Mouse (Mus musculus): ENCODE measurements around the gene Akap9. TPM values are rescaled to one million over a fixed set of nuclear protein-coding genes. Genes with fewer than 3 reads are reported as not detected.
A peak's percentile ranks its signal among the peaks of the same experiment; 100 is the strongest.
"Not testable (repeated sequence)": the region's sequence is repeated elsewhere in the genome, so short reads cannot be mapped to it uniquely, and the experiment has no call there.

Gene Akap9
- total and polyA plus RNA-seq, 2 experiments from 2014 or later = 41.6 to 225 TPM

- ATAC-seq (no peak), DNase-seq (ENCODE audit: low spot score) (no peak)
- H3K36me3 ChIP-seq (ENCODE audit: insufficient read depth, low read length) = peaks cover 7% of the 10 kb centered on the region; the same call in 1 of the 2 replicates
- no peak for TF ChIP-seq CTCF (IDR thresholded peaks at IDR 0.05; ENCODE audit: low read depth)
- no peak overlapping the region for H3K9ac ChIP-seq (replicated peaks; ENCODE audit: low read length)
- no peaks in the 10 kb centered on the region for H3K27me3 ChIP-seq (ENCODE audit: insufficient read depth, low read length)
- no peaks in the 10 kb centered on the region for H3K9me3 ChIP-seq (ENCODE audit: low read length)
- no peaks in the 10 kb centered on the region for H3K4me1 ChIP-seq (ENCODE audit: insufficient read depth, low read length)
- WGBS = 91% methylated on average over 4 of the region's 4 CpGs
- H3K27ac ChIP-seq = no peak overlapping the region
- H3K4me2 ChIP-seq (ENCODE audit: low read depth, low read length) = no peak overlapping the region
- H3K4me3 ChIP-seq (ENCODE audit: low read length) = no peak overlapping the region
Observed at GRCm38 (mm10) chr5:4019377-4019776, 91.5 kb downstream of the Akap9 start.

GRCm38 (mm10) chr5:4020018-4020417, 92.2 kb downstream of the Akap9 start:
- peaks cover 7% of the 10 kb centered on the region; the same call in 1 of the 2 replicates for H3K36me3 ChIP-seq (ENCODE audit: insufficient read depth, low read length)
- H3K27me3 ChIP-seq (ENCODE audit: insufficient read depth, low read length) = no peaks in the 10 kb centered on the region
- no peak for ATAC-seq
- no peaks in the 10 kb centered on the region for H3K9me3 ChIP-seq (ENCODE audit: low read length)
- no peak for TF ChIP-seq CTCF (IDR thresholded peaks at IDR 0.05; ENCODE audit: low read depth)
- no peak overlapping the region for H3K4me3 ChIP-seq (ENCODE audit: low read length)
- no peaks in the 10 kb centered on the region for H3K4me1 ChIP-seq (ENCODE audit: insufficient read depth, low read length)
- WGBS = 96% methylated on average over 1 of the region's 1 CpGs
- no peak for DNase-seq (ENCODE audit: low spot score)
- H3K27ac ChIP-seq = no peak overlapping the region
- no peak overlapping the region for H3K9ac ChIP-seq (replicated peaks; ENCODE audit: low read length)
- H3K4me2 ChIP-seq (ENCODE audit: low read depth, low read length) = no peak overlapping the region

GRCm38 (mm10) chr5:4023186-4023585, 95.3 kb downstream of the Akap9 start:
- H3K36me3 ChIP-seq (ENCODE audit: insufficient read depth, low read length) = peaks cover 10% of the 10 kb centered on the region; the same call in 1 of the 2 replicates
- no peak overlapping the region for H3K4me3 ChIP-seq (ENCODE audit: low read length)
- no peaks in the 10 kb centered on the region for H3K27me3 ChIP-seq (ENCODE audit: insufficient read depth, low read length)
- no peaks in the 10 kb centered on the region for H3K4me1 ChIP-seq (ENCODE audit: insufficient read depth, low read length)
- no peaks in the 10 kb centered on the region for H3K9me3 ChIP-seq (ENCODE audit: low read length)
- no peak for TF ChIP-seq CTCF (IDR thresholded peaks at IDR 0.05; ENCODE audit: low read depth)
- H3K9ac ChIP-seq (replicated peaks; ENCODE audit: low read length) = no peak overlapping the region
- 76% methylated on average over 13 of the region's 13 CpGs for WGBS
- no peak overlapping the region for H3K27ac ChIP-seq
- ATAC-seq = no peak
- no peak overlapping the region for H3K4me2 ChIP-seq (ENCODE audit: low read depth, low read length)
- no peak for DNase-seq (ENCODE audit: low spot score)

- no peaks in the 10 kb centered on the region for H3K4me1 ChIP-seq (ENCODE audit: insufficient read depth, low read length)
- ATAC-seq = no peak
- DNase-seq (ENCODE audit: low spot score) = peak; percentile 27
Observed at GRCm38 (mm10) chr5:4023742-4024681, 96.2 kb downstream of the Akap9 start.

GRCm38 (mm10) chr5:4024727-4025126, 96.9 kb downstream of the Akap9 start:
- Histone ChIP-seq H3K4me1 (ENCODE audit: insufficient read depth, low read length) (no peaks in the 10 kb centered on the region), H3K4me2 (ENCODE audit: low read depth, low read length) (no peak overlapping the region), H3K9me3 (ENCODE audit: low read length) (no peaks in the 10 kb centered on the region), H3K9ac (replicated peaks; ENCODE audit: low read length) (no peak overlapping the region), H3K27ac (no peak overlapping the region), H3K4me3 (ENCODE audit: low read length) (no peak overlapping the region), H3K27me3 (ENCODE audit: insufficient read depth, low read length) (no peaks in the 10 kb centered on the region), H3K36me3 (ENCODE audit: insufficient read depth, low read length) (peaks cover 13% of the 10 kb centered on the region; the same call in 1 of the 2 replicates)
- WGBS = 72% methylated on average over 4 of the region's 4 CpGs
- DNase-seq (ENCODE audit: low spot score) (no peak), ATAC-seq (no peak)
- TF ChIP-seq CTCF (IDR thresholded peaks at IDR 0.05; ENCODE audit: low read depth) = no peak

More at GRCm38 (mm10) chr5:4023742-4024681, 96.2 kb downstream of the Akap9 start:
- 73% methylated on average over 16 of the region's 16 CpGs for WGBS
- no peak overlapping the region; the same call in 1 of the 2 replicates for H3K4me2 ChIP-seq (ENCODE audit: low read depth, low read length)
- H3K27ac ChIP-seq = peak overlapping the region; percentile 48; the same call in 1 of the 2 replicates
- H3K27me3 ChIP-seq (ENCODE audit: insufficient read depth, low read length) = no peaks in the 10 kb centered on the region
- no peaks in the 10 kb centered on the region for H3K9me3 ChIP-seq (ENCODE audit: low read length)
- H3K9ac ChIP-seq (replicated peaks; ENCODE audit: low read length) = no peak overlapping the region
- H3K4me3 ChIP-seq (ENCODE audit: low read length) = no peak overlapping the region
- no peak for TF ChIP-seq CTCF (IDR thresholded peaks at IDR 0.05; ENCODE audit: low read depth)
- H3K36me3 ChIP-seq (ENCODE audit: insufficient read depth, low read length) = peaks cover 16% of the 10 kb centered on the region; the same call in 1 of the 2 replicates

- not testable (repeated sequence) for ATAC-seq; H3K27me3 ChIP-seq (ENCODE audit: insufficient read depth, low read length); H3K9me3 ChIP-seq (ENCODE audit: low read length); H3K27ac ChIP-seq; H3K4me2 ChIP-seq (ENCODE audit: low read depth, low read length); H3K9ac ChIP-seq (replicated peaks; ENCODE audit: low read length); H3K4me1 ChIP-seq (ENCODE audit: insufficient read depth, low read length); H3K4me3 ChIP-seq (ENCODE audit: low read length); DNase-seq (ENCODE audit: low spot score)
- H3K36me3 ChIP-seq (ENCODE audit: insufficient read depth, low read length) = peaks cover 18% of the 10 kb centered on the region
- 89% methylated on average over 1 of the region's 1 CpGs for WGBS
Observed at GRCm38 (mm10) chr5:4026336-4026735, 98.5 kb downstream of the Akap9 start.

All from hindbrain, postnatal 0 days (tissue).